Mouse (Mus musculus) retina, embryonic 14.5 days (tissue): ENCODE measurements around the gene Adcyap1r1.

Experiments used
- DNase-seq: peaks from one replicate; pipeline ENCODE4 v3.0.0-alpha.2; 2015; ENCODE audit warnings: low spot score

Gene Adcyap1r1

GRCm38 (mm10) chr6:55501061-55501460, 49.3 kb downstream of the Adcyap1r1 start:
- no peak for DNase-seq

DNA sequence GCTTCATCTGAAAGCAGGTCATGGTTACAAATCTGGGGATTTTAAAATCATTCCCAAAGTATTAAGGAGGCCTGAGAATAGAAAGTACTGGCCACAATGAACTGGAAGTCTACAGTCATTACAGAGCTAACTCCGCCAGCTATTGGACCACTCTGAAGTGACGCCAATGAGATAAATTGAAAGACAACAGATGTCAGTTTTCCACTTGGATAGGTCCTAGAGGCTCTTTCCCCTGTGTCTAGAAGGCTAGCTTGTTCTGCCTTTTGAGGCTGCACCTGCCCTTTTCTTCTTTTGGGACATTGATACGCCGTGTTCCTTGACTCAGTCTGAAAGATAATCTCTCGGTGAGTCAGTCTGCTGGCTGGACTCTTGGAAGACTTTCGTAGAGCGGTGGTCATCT, 50.5 kb downstream of the Adcyap1r1 start:
- no peak for DNase-seq

DNA sequence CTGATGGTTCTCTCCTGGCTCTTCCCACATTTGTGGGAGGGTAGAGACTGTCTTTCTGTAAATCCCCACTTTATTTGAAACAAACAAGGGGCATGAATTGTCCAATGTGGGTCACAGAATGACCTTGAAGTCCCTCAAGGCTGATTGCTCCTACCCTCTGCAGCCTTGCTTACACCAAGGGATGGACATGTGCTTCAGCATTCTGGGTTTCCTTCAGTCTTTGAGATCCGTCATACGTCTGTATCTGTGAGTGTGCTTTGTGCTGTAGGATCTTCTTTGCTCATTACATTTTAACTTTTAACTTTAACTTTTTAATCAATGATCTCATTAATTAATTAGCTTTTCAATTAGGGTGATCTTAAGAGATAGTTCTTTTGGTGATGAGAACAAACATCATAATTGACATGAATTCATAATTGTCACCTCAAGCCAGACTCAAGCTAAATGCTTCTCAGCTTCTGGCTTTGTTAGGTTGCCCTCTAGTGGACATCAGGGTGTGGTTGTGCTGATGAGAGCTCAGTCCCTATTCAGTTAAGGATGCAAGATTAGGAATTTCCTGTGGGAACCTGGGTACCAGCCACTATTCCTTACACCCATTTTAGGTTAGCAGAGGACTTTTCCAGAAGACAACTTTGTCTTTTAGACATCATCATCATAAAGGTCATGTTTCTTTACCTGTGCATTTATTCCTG, 53.2 kb downstream of the Adcyap1r1 start:
- DNase-seq: peak; percentile 84

DNA sequence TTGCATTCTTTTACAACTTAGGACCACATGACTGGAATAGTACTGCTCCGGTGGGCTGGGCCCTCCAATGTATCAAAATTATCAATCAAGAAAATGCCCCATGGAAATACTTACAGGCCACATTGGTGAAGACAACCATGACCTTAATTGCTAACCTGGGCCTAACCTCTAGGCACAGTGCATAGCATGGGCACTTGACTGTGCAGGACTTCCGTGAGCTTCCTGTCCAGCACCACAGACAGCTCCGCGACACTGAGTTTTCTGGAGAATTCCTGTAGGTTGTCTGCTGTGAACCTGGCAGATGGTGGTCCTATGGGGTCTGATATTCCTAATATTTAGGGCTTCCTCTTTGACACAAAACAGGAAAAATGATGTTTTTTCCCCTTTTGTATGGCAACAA, 54.7 kb downstream of the Adcyap1r1 start:
- DNase-seq: no peak

DNA sequence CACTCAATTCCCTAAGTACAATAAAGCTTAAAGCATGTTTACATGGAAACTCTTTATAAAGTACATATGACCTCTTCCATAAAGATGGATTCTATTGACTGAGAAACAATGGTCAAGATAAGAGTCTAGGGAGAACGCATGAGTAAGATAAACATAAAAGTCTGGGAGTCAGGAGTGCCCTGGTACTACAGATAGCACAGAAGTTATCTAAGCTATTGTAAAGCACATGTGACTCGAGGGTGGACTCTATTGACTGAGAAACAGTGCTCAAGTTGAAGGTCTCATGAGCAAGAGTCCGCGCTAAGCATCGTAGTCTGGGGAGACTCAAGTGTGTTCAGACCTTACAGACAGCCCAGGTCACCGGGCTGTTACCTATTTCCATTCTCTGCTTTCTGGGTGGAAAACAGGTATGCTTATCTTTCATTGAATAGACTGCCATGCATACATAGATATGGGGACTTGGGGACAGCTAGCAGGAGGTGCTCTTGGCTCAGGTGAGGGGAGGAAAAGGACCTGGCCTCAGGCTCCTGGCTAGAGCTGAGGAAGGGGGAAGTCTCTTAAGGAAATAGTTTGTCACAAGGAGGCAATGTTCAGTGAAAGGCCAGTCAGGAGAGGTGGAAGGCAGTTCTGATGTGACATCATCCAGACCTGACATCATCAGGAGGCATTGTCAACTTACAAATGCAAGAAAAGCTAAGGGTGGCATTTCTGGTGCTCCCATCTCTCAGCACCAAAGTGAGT, 57.5 kb downstream of the Adcyap1r1 start:
- DNase-seq: no peak

GRCm38 (mm10) chr6:55511212-55512065, 59.7 kb downstream of the Adcyap1r1 start:
- peak; percentile 91 for DNase-seq

DNA sequence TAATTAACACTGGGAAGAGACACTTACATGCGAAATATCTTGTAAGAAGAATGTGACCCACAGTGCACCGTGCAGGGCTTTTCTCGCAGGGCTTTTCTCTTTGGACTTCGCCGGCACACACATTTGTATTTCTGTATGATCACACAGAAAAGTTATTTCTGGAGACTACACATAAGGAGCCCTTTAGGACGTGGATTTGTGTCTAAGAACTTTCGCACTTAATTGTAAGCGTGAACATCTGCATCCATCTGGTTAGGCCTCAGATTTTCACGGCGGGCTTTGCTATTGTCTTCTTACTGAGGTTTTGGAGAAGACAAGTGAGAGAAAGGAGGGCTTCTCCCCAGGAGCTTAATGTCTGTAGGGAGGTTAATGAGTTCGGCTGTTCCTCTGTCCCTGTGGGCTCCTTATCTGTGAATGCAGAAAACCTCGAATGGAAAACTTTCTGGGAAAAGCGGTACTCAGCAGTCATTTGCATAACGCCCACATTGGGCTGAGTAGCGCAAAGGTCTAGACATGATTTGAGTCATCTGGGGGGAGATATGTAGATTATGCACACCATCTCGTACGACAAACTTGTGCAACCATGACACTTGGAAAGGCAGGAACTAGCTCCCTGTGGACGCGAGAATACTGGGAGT, 60.4 kb downstream of the Adcyap1r1 start:
- no peak for DNase-seq

- DNase-seq: no peak
These were observed 61.7 kb downstream of the Adcyap1r1 start for GRCm38 (mm10) chr6:55513477-55513876.

- DNase-seq: peak; percentile 94
These were observed 67.9 kb downstream of the Adcyap1r1 start for GRCm38 (mm10) chr6:55519605-55520201.

- DNase-seq: peak; percentile 70
These were observed 68.7 kb downstream of the Adcyap1r1 start for GRCm38 (mm10) chr6:55520237-55521095.

- DNase-seq: no peak
These were observed 84.7 kb downstream of the Adcyap1r1 start for GRCm38 (mm10) chr6:55536469-55536868.

DNA sequence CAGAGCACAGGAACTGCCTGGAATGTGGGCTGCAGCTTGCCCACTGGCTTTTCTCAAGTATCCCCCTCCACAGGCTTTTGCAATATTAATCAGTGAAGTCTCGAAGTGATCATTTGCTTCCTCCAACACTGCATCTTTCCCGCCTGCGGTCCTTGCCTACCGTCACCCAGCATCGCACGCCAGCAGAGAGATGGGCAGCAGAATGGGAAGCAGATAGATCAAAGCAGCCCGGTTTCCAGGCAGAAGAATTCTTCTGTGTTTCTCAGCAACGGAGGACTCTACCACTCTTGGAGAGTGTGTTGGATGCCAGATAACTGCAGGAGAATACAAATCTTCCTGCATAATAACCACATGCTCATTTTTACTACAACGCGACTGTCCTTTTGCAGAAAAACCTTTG, 87.4 kb downstream of the Adcyap1r1 start:
- DNase-seq: no peak

DNA sequence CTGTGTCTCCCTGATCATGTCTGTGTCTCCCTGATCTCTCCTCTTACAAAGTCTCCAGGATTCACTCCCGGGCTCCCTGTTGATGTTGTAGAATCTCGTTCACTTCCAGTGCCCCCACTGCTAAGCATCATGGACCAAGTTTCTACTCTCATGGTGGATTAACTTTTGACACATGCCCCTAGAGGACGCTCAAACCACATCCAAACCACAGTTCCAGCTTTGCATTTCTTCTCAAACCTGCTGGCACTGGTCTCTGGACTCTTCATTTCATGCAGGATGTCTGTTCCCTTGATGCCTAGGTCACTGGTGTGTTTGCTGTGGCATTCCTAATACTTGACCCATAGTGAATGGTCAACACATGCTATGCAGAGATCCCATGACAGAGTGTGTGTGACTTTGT, 90.6 kb downstream of the Adcyap1r1 start:
- peak; percentile 12 for DNase-seq

DNA sequence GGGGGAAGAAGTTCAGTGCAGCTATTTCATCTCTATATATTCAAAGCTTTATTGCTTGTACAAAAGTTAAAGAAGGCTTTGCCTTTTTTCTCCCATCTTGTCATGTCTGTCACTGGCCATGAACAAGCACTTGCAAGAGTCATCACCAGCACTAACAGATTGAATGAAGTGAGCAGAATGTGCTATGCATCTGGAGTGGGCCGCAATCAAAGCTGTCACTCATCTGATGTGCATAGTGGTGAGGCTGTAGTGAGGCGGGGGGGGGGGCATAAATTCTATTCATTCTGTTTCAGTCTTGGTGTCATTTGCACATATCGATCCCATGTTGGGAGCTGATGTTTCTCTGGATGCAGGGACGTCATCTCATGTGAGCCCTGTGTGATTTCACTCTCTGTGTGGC, 91.6 kb downstream of the Adcyap1r1 start:
- DNase-seq: no peak

- no peak for DNase-seq
These were observed 97.4 kb downstream of the Adcyap1r1 start for GRCm38 (mm10) chr6:55549211-55549610.

DNA sequence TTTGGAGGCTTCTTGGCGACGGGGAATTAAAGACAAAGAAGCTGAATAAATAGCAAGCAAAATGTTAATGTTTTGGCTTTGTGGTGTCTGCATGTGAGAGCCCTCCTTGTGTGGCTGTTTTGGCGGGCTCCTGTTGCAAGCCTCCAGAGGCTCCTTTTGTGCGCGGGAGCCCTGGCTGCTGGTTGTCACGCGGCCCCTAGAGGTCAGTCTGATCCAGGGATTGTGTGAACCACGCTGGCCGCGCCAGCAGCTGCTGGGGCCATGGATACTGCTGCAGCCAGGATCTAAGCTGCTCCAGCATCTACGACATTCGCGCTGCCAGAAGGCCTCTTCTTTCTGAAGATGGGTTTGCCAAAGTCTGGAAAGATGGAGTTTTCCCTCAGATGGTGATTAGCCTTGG, 99.1 kb downstream of the Adcyap1r1 start:
- DNase-seq: peak; percentile 43
